Mouse (Mus musculus): ENCODE measurements around the gene Fam114a1. TPM values are rescaled to one million over a fixed set of nuclear protein-coding genes. Genes with fewer than 3 reads are reported as not detected.

The Fam114a1 gene
- 15.3 and 30.1 TPM in 2 replicates for polyA plus RNA-seq (2012; rRNA removed)

- DNase-seq = peak; percentile 79
- 1% methylated on average over 65 of the region's 68 CpGs for WGBS
- peak within 1 kb of the TSS; percentile 85 for H3K4me3 ChIP-seq (replicated peaks; ENCODE audit: extremely low read depth, low read depth, low read length)
- peaks cover 2% of the 10 kb centered on the region; the same call in 1 of the 2 replicates for H3K4me1 ChIP-seq (ENCODE audit: control insufficient read depth, insufficient read depth, low read length)
- TF ChIP-seq CTCF (IDR thresholded peaks at IDR 0.05; ENCODE audit: insufficient read depth, low read length) (no peak), POLR2A (IDR thresholded peaks at IDR 0.05; ENCODE audit: borderline replicate concordance, extremely low read depth, low read depth, low read length) (peak; percentile 55; the same call in 1 of the 2 replicates)
Observed at GRCm38 (mm10) chr5:64969861-64970771, at the start of gene Fam114a1. Gene Fam114a1 (plus strand): TSS chr5:64970071.

GRCm38 (mm10) chr5:64922891-64923381 is 46.9 kb upstream of the Fam114a1 start:
- Histone ChIP-seq H3K4me1 (ENCODE audit: control insufficient read depth, insufficient read depth, low read length) (no peaks in the 10 kb centered on the region), H3K4me3 (replicated peaks; ENCODE audit: extremely low read depth, low read depth, low read length) (no peak overlapping the region)
- 74% methylated on average over 5 of the region's 5 CpGs for WGBS
- no peak for DNase-seq
- TF ChIP-seq POLR2A (IDR thresholded peaks at IDR 0.05; ENCODE audit: borderline replicate concordance, extremely low read depth, low read depth, low read length) (no peak), CTCF (IDR thresholded peaks at IDR 0.05; ENCODE audit: insufficient read depth, low read length) (no peak)

GRCm38 (mm10) chr5:64932215-64932614 is 37.7 kb upstream of the Fam114a1 start:
- no peak for DNase-seq
- 44% methylated on average over 3 of the region's 3 CpGs for WGBS
- TF ChIP-seq CTCF (IDR thresholded peaks at IDR 0.05; ENCODE audit: insufficient read depth, low read length) (no peak), POLR2A (IDR thresholded peaks at IDR 0.05; ENCODE audit: borderline replicate concordance, extremely low read depth, low read depth, low read length) (no peak)
- H3K4me3 ChIP-seq (replicated peaks; ENCODE audit: extremely low read depth, low read depth, low read length) = no peak overlapping the region
- H3K4me1 ChIP-seq (ENCODE audit: control insufficient read depth, insufficient read depth, low read length) = no peaks in the 10 kb centered on the region

- Histone ChIP-seq H3K4me3 (replicated peaks; ENCODE audit: extremely low read depth, low read depth, low read length) (peak overlapping the region; percentile 0), H3K4me1 (ENCODE audit: control insufficient read depth, insufficient read depth, low read length) (no peaks in the 10 kb centered on the region)
- TF ChIP-seq CTCF (IDR thresholded peaks at IDR 0.05; ENCODE audit: insufficient read depth, low read length) (no peak), POLR2A (IDR thresholded peaks at IDR 0.05; ENCODE audit: borderline replicate concordance, extremely low read depth, low read depth, low read length) (no peak)
- 75% methylated on average over 15 of the region's 15 CpGs for WGBS
- no peak for DNase-seq
Observed at GRCm38 (mm10) chr5:64932775-64933174, 37.1 kb upstream of the Fam114a1 start.

- WGBS = 67% methylated on average over 5 of the region's 5 CpGs
- no peaks in the 10 kb centered on the region for H3K4me1 ChIP-seq (ENCODE audit: control insufficient read depth, insufficient read depth, low read length)
- TF ChIP-seq POLR2A (IDR thresholded peaks at IDR 0.05; ENCODE audit: borderline replicate concordance, extremely low read depth, low read depth, low read length) (no peak), CTCF (IDR thresholded peaks at IDR 0.05; ENCODE audit: insufficient read depth, low read length) (no peak)
- no peak overlapping the region for H3K4me3 ChIP-seq (replicated peaks; ENCODE audit: extremely low read depth, low read depth, low read length)
- no peak for DNase-seq
Observed at GRCm38 (mm10) chr5:64951486-64951885, 18.4 kb upstream of the Fam114a1 start.

GRCm38 (mm10) chr5:64954931-64955330 is 14.9 kb upstream of the Fam114a1 start:
- no peak overlapping the region for H3K4me3 ChIP-seq (replicated peaks; ENCODE audit: extremely low read depth, low read depth, low read length)
- no peaks in the 10 kb centered on the region for H3K4me1 ChIP-seq (ENCODE audit: control insufficient read depth, insufficient read depth, low read length)
- WGBS = 75% methylated on average over 8 of the region's 8 CpGs
- TF ChIP-seq POLR2A (IDR thresholded peaks at IDR 0.05; ENCODE audit: borderline replicate concordance, extremely low read depth, low read depth, low read length) = no peak
- TF ChIP-seq CTCF (IDR thresholded peaks at IDR 0.05; ENCODE audit: insufficient read depth, low read length) = no peak
- DNase-seq = no peak

GRCm38 (mm10) chr5:64958991-64959842 is 10.7 kb upstream of the Fam114a1 start:
- TF ChIP-seq CTCF (IDR thresholded peaks at IDR 0.05; ENCODE audit: insufficient read depth, low read length) (no peak), POLR2A (IDR thresholded peaks at IDR 0.05; ENCODE audit: borderline replicate concordance, extremely low read depth, low read depth, low read length) (no peak)
- no peak for DNase-seq
- H3K4me1 ChIP-seq (ENCODE audit: control insufficient read depth, insufficient read depth, low read length) = no peaks in the 10 kb centered on the region
- 53% methylated on average over 22 of the region's 22 CpGs for WGBS
- H3K4me3 ChIP-seq (replicated peaks; ENCODE audit: extremely low read depth, low read depth, low read length) = peak overlapping the region; percentile 48

- DNase-seq = peak; percentile 34
- 58% methylated on average over 13 of the region's 13 CpGs for WGBS
- no peaks in the 10 kb centered on the region for H3K4me1 ChIP-seq (ENCODE audit: control insufficient read depth, insufficient read depth, low read length)
- peak within 1 kb of the TSS; percentile 48 for H3K4me3 ChIP-seq (replicated peaks; ENCODE audit: extremely low read depth, low read depth, low read length)
- no peak for TF ChIP-seq CTCF (IDR thresholded peaks at IDR 0.05; ENCODE audit: insufficient read depth, low read length)
Observed at GRCm38 (mm10) chr5:64959843-64960230, 10.0 kb upstream of the Fam114a1 start, which contains the start of gene Tlr6. Gene Tlr6 (minus strand): TSS chr5:64960097.

GRCm38 (mm10) chr5:64960857-64961391 is 8.9 kb upstream of the Fam114a1 start:
- TF ChIP-seq POLR2A (IDR thresholded peaks at IDR 0.05; ENCODE audit: borderline replicate concordance, extremely low read depth, low read depth, low read length) (no peak), CTCF (IDR thresholded peaks at IDR 0.05; ENCODE audit: insufficient read depth, low read length) (no peak)
- no peaks in the 10 kb centered on the region for H3K4me1 ChIP-seq (ENCODE audit: control insufficient read depth, insufficient read depth, low read length)
- no peak overlapping the region for H3K4me3 ChIP-seq (replicated peaks; ENCODE audit: extremely low read depth, low read depth, low read length)
- WGBS = 84% methylated on average over 13 of the region's 13 CpGs
- no peak for DNase-seq
